Mouse (Mus musculus): ENCODE results near the gene Vopp1. TPM values are rescaled to one million over a fixed set of nuclear protein-coding genes. Genes with fewer than 3 reads are reported as not detected.

Vopp1 gene
- polyA plus RNA-seq, 1 experiment from 2014 or later, result 55.8 TPM

GRCm38 (mm10) chr6:57703703-57704102, 121.3 kb downstream of the Vopp1 start:
- peak overlapping the region; percentile 57 for H3K4me2 ChIP-seq (ENCODE audit: low read depth, low read length)
- DNase-seq (ENCODE audit: low spot score) (peak; percentile 12), ATAC-seq (replicated peaks; ENCODE audit: insufficient number of reproducible peaks, low FRiP score, low TSS enrichment, low read depth) (peak; percentile 34)
- H3K9ac ChIP-seq (replicated peaks; ENCODE audit: low read length), result peak overlapping the region; percentile 88
- H3K4me3 ChIP-seq (ENCODE audit: low read depth, low read length), result peak overlapping the region; percentile 62
- no peaks in the 10 kb centered on the region for H3K9me3 ChIP-seq (replicated peaks; ENCODE audit: control insufficient read depth, low read length)
- no peaks in the 10 kb centered on the region for H3K27me3 ChIP-seq (ENCODE audit: control insufficient read depth, insufficient read depth, low read length)
- 31% methylated on average over 2 of the region's 2 CpGs for WGBS
- H3K36me3 ChIP-seq (replicated peaks; ENCODE audit: control insufficient read depth, insufficient read depth, low read depth, low read length), result no peaks in the 10 kb centered on the region
- peak overlapping the region; percentile 92; the same call in 1 of the 2 replicates for H3K27ac ChIP-seq (replicated peaks; ENCODE audit: low read depth, low read length)
- H3K4me1 ChIP-seq (ENCODE audit: control insufficient read depth, insufficient read depth, low read length), result no peaks in the 10 kb centered on the region

DNA sequence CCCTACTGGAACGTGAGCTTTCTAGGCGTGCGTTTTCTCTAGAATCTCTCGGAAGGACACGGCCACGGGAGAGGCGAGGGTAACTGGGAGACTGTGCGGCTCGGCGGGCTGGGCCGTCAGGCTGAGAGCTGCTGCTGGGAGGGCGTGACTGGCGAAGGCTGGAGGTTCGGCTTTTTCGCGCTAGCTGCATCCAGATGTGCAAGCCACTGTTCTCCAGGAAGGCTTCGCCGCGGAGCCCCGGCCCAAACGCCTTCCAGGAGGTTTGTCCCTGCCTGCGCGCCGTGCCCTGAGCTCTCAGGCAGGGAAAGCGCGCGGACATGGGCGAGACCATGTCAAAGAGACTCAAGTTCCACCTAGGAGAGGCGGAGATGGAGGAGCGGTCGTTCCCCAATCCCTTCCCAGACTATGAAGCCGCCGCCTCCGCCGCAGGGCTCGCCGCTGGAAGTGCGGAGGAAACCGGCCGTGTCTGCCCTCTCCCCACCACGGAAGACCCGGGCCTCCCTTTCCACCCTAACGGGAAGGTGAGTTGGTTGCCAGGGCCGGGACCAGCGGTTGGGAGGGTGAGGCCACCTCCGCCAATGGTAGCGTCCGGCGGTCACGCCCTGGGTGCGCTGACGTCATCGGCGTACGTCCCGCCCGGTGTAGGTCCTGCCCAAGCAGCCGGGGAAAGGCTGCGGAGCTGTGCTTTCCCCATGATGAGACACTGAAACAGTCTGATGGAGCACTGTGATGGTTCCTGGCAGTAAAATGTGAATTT, 122.0 kb downstream of the Vopp1 start:
- peak overlapping the region; percentile 59 for H3K4me2 ChIP-seq (ENCODE audit: low read depth, low read length)
- WGBS, result under 1% methylated on average over 59 of the region's 59 CpGs
- ATAC-seq (replicated peaks; ENCODE audit: insufficient number of reproducible peaks, low FRiP score, low TSS enrichment, low read depth), result peak; percentile 99

GRCm38 (mm10) chr6:57702376-57702742, 122.6 kb downstream of the Vopp1 start, which contains the start of gene Lancl2:
Lancl2 (plus strand) TSS chr6:57702540.
- peak within 1 kb of the TSS; percentile 62 for H3K4me3 ChIP-seq (ENCODE audit: low read depth, low read length)
- ATAC-seq (replicated peaks; ENCODE audit: insufficient number of reproducible peaks, low FRiP score, low TSS enrichment, low read depth), result peak; percentile 24; the same call in 1 of the 2 replicates
- no peaks in the 10 kb centered on the region for H3K9me3 ChIP-seq (replicated peaks; ENCODE audit: control insufficient read depth, low read length)
- H3K4me2 ChIP-seq (ENCODE audit: low read depth, low read length), result peak within 1 kb of the TSS; percentile 59
- no peaks in the 10 kb centered on the region for H3K36me3 ChIP-seq (replicated peaks; ENCODE audit: control insufficient read depth, insufficient read depth, low read depth, low read length)
- DNase-seq (ENCODE audit: low spot score), result peak; percentile 52
- peak within 1 kb of the TSS; percentile 88 for H3K9ac ChIP-seq (replicated peaks; ENCODE audit: low read length)
- peak within 1 kb of the TSS; percentile 92 for H3K27ac ChIP-seq (replicated peaks; ENCODE audit: low read depth, low read length)
- WGBS, result 0% methylated on average over 10 of the region's 10 CpGs
- H3K4me1 ChIP-seq (ENCODE audit: control insufficient read depth, insufficient read depth, low read length), result no peaks in the 10 kb centered on the region
- H3K27me3 ChIP-seq (ENCODE audit: control insufficient read depth, insufficient read depth, low read length), result no peaks in the 10 kb centered on the region

More for the DNA sequence above, 122.0 kb downstream of the Vopp1 start:
- H3K27ac ChIP-seq (replicated peaks; ENCODE audit: low read depth, low read length), result peak overlapping the region; percentile 92
- H3K4me1 ChIP-seq (ENCODE audit: control insufficient read depth, insufficient read depth, low read length), result no peaks in the 10 kb centered on the region
- peak overlapping the region; percentile 62 for H3K4me3 ChIP-seq (ENCODE audit: low read depth, low read length)
- peak; percentile 94 for DNase-seq (ENCODE audit: low spot score)
- H3K9ac ChIP-seq (replicated peaks; ENCODE audit: low read length), result peak overlapping the region; percentile 88
- H3K36me3 ChIP-seq (replicated peaks; ENCODE audit: control insufficient read depth, insufficient read depth, low read depth, low read length), result no peaks in the 10 kb centered on the region
- no peaks in the 10 kb centered on the region for H3K9me3 ChIP-seq (replicated peaks; ENCODE audit: control insufficient read depth, low read length)
- no peaks in the 10 kb centered on the region for H3K27me3 ChIP-seq (ENCODE audit: control insufficient read depth, insufficient read depth, low read length)

DNA sequence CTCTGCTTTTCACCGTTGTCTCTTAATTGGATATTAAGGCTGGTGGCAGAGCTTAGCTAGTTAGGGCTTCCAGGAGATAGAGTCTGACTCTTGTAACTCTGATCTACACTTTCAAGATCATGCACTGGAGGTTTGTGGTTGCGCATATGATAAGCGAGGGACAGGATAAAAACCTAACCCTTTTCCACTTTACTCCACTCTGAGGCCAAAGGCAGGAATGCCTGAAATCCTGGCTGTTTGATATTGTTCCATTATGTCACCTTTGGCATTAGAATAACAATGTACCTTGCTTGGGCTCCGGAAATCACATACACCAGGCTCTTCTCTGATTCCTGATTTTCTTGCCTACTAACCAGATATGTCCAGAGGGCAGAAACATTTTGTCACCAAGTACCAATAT, 123.3 kb downstream of the Vopp1 start:
- H3K4me3 ChIP-seq (ENCODE audit: low read depth, low read length), result no peak overlapping the region
- H3K27ac ChIP-seq (replicated peaks; ENCODE audit: low read depth, low read length), result no peak overlapping the region
- no peaks in the 10 kb centered on the region for H3K36me3 ChIP-seq (replicated peaks; ENCODE audit: control insufficient read depth, insufficient read depth, low read depth, low read length)
- H3K27me3 ChIP-seq (ENCODE audit: control insufficient read depth, insufficient read depth, low read length), result no peaks in the 10 kb centered on the region
- no peak overlapping the region for H3K9ac ChIP-seq (replicated peaks; ENCODE audit: low read length)
- no peak for DNase-seq (ENCODE audit: low spot score)
- H3K4me2 ChIP-seq (ENCODE audit: low read depth, low read length), result no peak overlapping the region; the same call in 1 of the 2 replicates
- no peaks in the 10 kb centered on the region for H3K4me1 ChIP-seq (ENCODE audit: control insufficient read depth, insufficient read depth, low read length)
- no peak for ATAC-seq (replicated peaks; ENCODE audit: insufficient number of reproducible peaks, low FRiP score, low TSS enrichment, low read depth)
- no peaks in the 10 kb centered on the region for H3K9me3 ChIP-seq (replicated peaks; ENCODE audit: control insufficient read depth, low read length)
- 63% methylated on average over 4 of the region's 4 CpGs for WGBS

GRCm38 (mm10) chr6:57693116-57693515, 131.8 kb downstream of the Vopp1 start:
- Histone ChIP-seq H3K4me3 (ENCODE audit: low read depth, low read length) (no peak overlapping the region), H3K36me3 (replicated peaks; ENCODE audit: control insufficient read depth, insufficient read depth, low read depth, low read length) (no peaks in the 10 kb centered on the region), H3K9ac (replicated peaks; ENCODE audit: low read length) (no peak overlapping the region), H3K9me3 (replicated peaks; ENCODE audit: control insufficient read depth, low read length) (no peaks in the 10 kb centered on the region), H3K4me2 (ENCODE audit: low read depth, low read length) (no peak overlapping the region), H3K27me3 (ENCODE audit: control insufficient read depth, insufficient read depth, low read length) (no peaks in the 10 kb centered on the region), H3K27ac (replicated peaks; ENCODE audit: low read depth, low read length) (no peak overlapping the region), H3K4me1 (ENCODE audit: control insufficient read depth, insufficient read depth, low read length) (no peaks in the 10 kb centered on the region)
- WGBS, result 90% methylated on average over 3 of the region's 3 CpGs
- ATAC-seq (replicated peaks; ENCODE audit: insufficient number of reproducible peaks, low FRiP score, low TSS enrichment, low read depth), result no peak
- DNase-seq (ENCODE audit: low spot score), result no peak

GRCm38 (mm10) chr6:57691467-57692261, 133.3 kb downstream of the Vopp1 start, which contains the start of gene Pyurf:
Pyurf (minus strand) TSS chr6:57692078.
- WGBS, result under 1% methylated on average over 52 of the region's 52 CpGs
- H3K9ac ChIP-seq (replicated peaks; ENCODE audit: low read length), result peak within 1 kb of the TSS; percentile 84
- H3K4me3 ChIP-seq (ENCODE audit: low read depth, low read length), result peak within 1 kb of the TSS; percentile 77
- no peaks in the 10 kb centered on the region for H3K36me3 ChIP-seq (replicated peaks; ENCODE audit: control insufficient read depth, insufficient read depth, low read depth, low read length)
- H3K27ac ChIP-seq (replicated peaks; ENCODE audit: low read depth, low read length), result peak within 1 kb of the TSS; percentile 80
- H3K9me3 ChIP-seq (replicated peaks; ENCODE audit: control insufficient read depth, low read length), result no peaks in the 10 kb centered on the region
- no peaks in the 10 kb centered on the region for H3K4me1 ChIP-seq (ENCODE audit: control insufficient read depth, insufficient read depth, low read length)
- H3K4me2 ChIP-seq (ENCODE audit: low read depth, low read length), result peak within 1 kb of the TSS; percentile 77
- peak; percentile 89 for DNase-seq (ENCODE audit: low spot score)
- peak; percentile 97 for ATAC-seq (replicated peaks; ENCODE audit: insufficient number of reproducible peaks, low FRiP score, low TSS enrichment, low read depth)
- H3K27me3 ChIP-seq (ENCODE audit: control insufficient read depth, insufficient read depth, low read length), result no peaks in the 10 kb centered on the region

DNA sequence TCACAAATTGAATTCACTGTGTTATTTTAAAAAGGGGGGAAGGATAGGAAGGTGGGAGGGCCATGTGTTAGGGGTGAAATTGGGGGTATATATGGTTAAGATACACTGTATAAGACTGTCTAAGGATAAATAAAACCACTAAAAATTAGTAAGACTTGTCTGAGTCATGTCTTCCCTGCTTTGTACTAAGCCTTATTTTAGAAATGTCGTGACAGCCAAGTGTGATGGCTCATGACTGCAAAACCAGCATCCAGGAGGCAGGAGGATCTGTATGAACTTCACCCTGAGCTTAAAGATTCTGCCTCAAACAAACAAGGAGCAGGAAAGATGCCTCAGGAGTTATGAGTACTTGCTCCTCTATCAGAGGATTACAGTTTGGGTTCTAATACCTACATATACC, 140.8 kb downstream of the Vopp1 start:
- Histone ChIP-seq H3K9me3 (replicated peaks; ENCODE audit: control insufficient read depth, low read length) (no peaks in the 10 kb centered on the region), H3K36me3 (replicated peaks; ENCODE audit: control insufficient read depth, insufficient read depth, low read depth, low read length) (peaks cover 2% of the 10 kb centered on the region; the same call in 1 of the 2 replicates), H3K27me3 (ENCODE audit: control insufficient read depth, insufficient read depth, low read length) (no peaks in the 10 kb centered on the region), H3K9ac (replicated peaks; ENCODE audit: low read length) (no peak overlapping the region), H3K4me3 (ENCODE audit: low read depth, low read length) (no peak overlapping the region), H3K4me1 (ENCODE audit: control insufficient read depth, insufficient read depth, low read length) (no peaks in the 10 kb centered on the region), H3K27ac (replicated peaks; ENCODE audit: low read depth, low read length) (no peak overlapping the region), H3K4me2 (ENCODE audit: low read depth, low read length) (no peak overlapping the region)
- ATAC-seq (replicated peaks; ENCODE audit: insufficient number of reproducible peaks, low FRiP score, low TSS enrichment, low read depth), result no peak
- no peak for DNase-seq (ENCODE audit: low spot score)
- WGBS, result 100% methylated on average over 1 of the region's 1 CpGs

Data from embryonic facial prominence, embryonic 11.5 days (tissue).